Mouse (Mus musculus): ENCODE results near the gene Tbcd.

Tbcd gene

DNA sequence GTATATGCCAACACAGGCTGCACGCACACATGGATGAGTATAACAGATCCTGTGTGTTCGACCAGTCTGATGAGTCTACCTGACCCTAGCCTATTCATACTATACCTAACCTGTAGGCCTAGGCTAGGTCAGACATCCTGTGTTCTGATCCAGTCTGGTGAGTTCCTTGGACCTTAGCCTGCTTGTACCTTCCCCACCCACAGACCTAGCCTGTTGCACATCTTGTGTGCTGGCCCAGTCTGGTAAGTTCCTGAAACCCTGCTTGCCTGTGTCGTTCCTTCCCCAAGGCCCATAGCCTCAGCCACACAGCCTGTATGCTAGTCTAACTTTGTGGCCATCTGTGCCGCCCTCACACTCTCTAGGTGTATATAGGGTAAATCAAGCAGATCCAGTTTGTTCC is 112.5 kb downstream of the Tbcd start:
- no peak for DNase-seq (ENCODE audit: low spot score in 2 of 2)

DNA sequence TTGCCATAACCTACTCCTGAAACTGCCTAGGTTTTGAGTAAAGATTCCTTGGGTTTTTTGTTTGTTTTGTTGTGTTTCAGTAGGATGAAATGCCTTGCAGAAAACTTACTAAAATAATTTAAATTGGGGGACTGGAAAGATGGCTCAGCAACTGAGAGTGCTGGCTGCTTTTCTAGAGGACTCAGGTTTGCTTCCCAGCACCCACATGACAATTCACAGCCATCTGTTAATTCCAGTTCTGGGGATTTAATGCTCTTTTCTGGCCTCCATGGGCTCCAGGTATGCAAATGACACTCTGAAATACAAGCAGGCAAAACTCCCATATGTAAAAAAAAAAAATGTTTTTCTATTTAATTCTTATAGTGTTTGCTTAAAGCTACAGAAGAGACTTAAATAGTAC is 130.1 kb downstream of the Tbcd start:
- DNase-seq (ENCODE audit: low spot score in 2 of 2), result no peak

DNA sequence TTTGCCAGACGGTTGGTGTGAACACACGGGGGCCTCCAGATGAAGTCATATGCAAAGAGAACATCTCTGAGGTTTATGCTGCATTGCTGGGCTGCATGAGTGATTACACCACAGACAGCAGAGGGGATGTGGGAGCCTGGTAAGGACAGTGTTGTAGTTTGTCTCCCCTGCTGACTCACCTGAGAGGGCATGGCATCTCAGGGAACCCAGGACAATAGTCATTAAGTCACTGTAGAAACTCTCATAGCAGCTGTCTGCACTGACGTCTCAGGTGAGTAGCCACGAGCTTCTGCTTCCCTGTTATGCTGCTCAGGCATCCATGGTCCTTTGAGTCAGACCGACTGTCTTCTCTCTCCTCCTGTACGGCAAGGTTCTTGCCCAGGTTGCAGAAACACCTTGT is 145.5 kb downstream of the Tbcd start:
- DNase-seq (ENCODE audit: low spot score in 2 of 2), result no peak

DNA sequence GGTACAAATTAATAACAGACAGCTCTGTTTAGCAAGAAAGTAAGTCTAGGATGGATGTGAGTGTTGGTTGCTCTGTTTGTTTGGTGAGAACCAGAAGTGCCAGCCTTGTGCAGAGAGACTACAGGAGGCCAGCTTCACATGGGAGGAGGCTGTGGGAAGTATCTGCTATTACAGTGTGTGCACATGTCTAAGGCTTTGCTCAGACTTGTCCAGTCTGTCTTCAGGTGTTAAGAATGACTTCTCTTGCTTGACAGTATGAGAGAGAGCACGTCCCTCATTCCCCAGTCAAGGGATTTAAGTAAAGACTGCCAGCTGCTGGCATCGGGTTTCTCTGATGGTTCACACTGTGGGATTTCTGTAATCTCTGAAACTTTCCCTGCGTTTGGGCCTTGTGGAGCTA is 149.7 kb downstream of the Tbcd start:
- no peak for DNase-seq (ENCODE audit: low spot score in 2 of 2)

DNA sequence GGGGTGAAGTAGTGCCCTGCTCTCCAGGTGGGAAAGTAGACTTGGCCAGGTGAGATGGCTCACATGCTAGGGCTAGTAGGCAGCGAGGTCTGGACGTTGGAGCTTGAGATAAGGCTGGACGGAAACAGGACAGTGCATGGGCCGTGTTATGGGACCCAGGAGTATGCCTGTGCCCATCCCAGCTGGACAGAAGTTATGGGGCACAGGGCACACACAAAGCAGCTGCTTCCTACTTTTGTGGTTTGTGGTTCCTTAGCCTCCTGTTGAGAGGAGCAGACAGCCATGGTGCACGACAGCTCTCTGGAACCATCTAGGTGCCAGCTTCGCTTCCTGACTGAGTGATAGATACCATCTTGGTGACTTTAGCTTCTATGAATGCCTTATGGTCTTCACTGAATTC is 153.9 kb downstream of the Tbcd start:
- DNase-seq (ENCODE audit: low spot score in 2 of 2), result no peak

DNA sequence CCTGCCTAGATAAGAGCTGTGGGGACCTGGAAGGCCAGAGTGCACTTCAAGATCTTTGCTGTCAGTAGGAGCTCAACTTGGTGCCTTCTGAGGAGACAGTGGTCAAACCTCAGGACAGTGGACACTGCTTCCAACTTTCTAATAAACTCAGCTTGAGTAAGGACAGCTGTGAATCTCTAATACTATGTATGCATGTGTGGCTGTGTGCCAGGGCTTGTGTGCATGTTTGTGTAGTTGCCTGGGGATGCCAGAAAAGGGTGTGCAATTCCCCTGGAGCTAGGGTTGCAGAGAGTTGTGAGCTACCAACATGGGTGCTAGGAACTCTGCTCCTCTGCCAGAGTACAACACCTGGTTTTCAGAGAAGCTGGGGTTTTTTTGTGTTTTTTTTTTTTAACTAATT is 159.2 kb downstream of the Tbcd start:
- no peak for DNase-seq (ENCODE audit: low spot score in 2 of 2)

DNA sequence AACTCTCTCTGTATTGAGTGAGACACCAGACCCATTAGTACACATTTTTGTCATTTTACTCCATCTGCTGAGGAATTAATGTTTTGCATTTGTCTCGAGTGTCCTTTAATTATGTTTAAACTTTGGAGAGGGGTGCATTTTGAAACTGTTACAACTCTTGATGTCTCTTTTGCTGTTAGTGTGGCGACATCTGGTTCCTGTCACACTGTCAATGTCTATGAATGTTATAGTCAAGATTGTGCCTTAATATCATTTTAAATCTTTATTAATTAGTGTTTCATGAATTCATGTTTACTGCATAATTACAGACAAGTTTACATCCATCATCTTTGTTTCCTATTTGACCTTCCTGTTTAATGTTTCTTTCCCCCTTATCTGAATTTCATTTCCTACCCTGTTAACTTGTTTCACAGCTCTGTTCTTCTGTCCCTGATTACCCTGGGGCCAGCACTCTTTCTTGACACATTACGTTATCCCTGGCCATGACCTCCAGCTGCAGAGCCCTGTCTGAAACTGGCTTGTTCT is 164.3 kb downstream of the Tbcd start:
- DNase-seq (ENCODE audit: low spot score in 2 of 2), result no peak

DNA sequence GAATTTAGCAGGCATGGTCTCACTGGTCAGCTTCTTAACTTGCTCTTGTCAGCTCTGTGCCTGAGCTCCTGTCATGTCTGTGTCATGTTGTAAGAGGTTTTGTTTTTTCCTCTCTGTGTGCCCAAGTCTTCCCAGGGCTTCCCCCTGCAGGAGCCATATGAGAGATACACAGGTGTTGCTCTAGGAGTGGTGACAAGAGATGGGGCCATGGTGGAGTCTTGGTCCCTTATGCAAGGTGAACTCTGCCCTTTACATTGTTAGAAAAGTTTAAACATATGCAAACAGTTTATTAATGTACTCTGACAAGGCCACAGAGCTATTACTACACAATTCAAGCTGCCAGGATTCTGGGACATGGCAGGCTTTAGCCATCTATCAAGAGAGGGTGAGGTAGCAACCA is 164.8 kb downstream of the Tbcd start:
- DNase-seq (ENCODE audit: low spot score in 2 of 2), result no peak

DNA sequence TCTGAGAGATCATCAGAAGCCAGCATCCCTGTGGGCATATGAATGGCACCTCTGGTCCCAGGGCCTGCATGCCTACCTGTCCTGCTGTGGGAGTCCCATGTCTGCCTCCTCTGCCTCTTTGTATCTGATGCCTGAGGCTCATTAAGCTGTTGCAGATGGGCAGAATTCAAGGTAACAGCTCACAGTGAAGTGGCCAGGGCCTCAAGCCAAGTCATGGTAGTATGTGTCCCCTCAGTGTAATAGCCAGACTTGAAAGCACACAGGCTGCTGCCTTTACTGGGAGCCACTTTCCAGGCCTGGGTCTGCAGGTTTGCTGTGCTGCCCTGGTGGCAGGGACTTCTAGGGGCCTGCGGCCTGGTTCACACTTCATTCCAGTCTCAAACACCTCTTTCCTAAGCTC is 165.6 kb downstream of the Tbcd start:
- DNase-seq (ENCODE audit: low spot score in 2 of 2), result no peak

DNA sequence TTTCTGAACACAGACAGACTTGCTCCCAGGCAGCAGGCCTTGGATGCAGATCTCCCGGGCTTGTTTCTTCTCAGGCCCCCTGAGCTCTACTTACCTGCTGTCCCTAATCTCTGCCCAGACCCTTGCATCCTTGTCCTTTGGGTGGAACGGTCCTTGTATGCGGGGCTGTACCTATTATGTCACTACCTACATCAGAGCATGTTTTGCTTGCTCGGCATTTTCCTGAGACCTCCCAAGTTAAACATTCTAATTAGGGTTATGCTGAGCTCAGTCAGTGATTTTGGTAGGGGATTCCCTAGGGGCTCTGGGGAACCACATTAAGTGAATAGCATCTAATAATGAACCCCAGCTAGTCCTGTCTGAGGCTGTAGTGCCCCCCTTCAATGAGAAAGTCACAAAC is 173.3 kb downstream of the Tbcd start:
- no peak for DNase-seq (ENCODE audit: low spot score in 2 of 2)

DNA sequence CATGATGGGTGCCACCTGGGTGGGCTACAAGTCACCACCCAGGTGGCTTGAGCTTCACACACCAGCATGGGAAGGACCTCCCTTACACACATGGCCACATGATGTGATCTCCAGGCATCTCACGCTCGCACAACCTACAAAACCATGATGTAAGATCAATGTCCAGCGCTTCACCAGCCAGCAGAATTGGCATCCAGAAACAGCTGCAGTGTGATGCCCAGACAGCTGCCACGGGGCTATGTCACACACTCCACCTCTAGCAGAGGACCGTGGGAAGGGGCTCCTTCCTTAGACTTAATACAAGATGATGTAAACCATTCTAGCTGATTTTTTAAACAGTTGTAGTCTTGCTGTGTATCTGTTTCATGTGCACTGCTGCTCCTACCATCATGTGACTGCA is 175.8 kb downstream of the Tbcd start:
- DNase-seq (ENCODE audit: low spot score in 2 of 2), result no peak

DNA sequence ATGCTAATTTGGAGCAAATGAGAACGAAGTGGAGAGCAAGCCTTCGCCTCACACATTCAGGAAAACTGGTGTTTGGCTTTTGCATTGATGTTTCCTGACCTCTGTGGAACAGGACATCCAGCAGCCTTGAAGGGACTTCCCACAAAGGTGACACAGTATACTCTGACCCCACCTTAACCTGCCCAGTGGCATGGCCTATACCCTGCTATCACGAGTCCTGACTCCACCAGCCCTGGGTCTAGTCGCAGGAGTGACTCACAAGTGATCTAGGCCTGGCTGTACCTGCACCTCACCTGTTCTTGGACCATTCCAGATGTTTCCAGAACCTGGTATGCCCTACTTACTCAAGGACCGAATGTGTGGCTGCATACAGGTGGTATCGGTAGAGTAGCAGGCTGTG is 177.8 kb downstream of the Tbcd start:
- DNase-seq (ENCODE audit: low spot score in 2 of 2), result no peak

DNA sequence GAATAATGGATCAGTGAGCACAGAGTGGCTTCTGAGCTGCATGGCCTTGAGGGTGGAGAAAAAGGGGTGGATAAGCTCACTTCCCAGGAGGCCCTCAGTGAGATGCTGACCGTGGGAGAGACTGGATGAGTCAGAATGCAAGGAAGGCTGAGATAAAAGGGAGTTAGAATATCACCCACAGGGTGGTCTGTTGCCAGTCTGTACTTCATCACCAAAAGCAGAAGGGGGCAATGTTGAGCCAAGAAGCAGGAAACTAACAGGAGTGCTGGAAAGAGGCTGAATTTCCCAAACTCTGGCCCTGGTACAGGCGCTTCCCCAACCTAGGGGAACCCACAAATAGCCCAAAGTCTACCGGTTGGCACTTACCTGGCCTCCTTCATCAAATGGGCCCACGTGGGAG is 178.7 kb downstream of the Tbcd start:
- no peak for DNase-seq (ENCODE audit: low spot score in 2 of 2)

DNA sequence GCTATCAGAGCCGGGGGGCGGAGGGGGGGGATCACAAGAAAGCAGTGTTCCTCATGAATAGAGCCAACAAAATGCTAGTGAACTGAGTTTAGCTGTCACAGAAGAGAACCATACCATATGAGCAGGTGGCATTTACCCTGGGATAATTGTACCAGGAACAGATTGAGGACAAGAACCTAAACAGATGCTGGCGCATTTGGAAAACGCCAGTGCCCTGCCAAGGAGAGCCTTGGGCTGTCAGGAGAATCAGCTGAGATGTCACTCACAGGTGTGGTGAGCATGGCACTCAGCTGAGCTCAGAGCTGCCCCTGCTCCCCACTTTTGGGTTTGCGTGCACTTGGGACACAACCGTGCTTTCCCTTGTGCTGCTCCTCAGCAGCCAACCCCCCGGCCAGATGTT is 179.7 kb downstream of the Tbcd start:
- DNase-seq (ENCODE audit: low spot score in 2 of 2), result no peak

DNA sequence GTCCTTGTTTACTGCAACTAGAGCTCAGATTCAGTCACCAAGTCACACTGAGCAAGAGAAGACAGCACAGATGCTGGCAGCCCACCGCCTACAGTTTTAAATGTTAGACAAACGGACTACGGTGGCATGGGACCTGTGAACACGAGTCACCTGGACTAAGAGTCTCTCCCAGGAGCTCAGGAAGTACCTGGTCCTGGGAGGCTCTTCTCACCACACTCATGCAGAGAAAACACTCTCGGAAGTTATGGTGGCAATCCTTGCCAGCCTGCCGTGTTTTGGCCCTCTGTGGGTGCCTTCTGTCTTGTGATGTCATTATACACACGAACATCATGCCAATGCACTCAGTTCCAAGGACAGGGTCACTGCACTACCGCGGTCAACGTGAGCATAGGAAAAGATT is 184.9 kb downstream of the Tbcd start:
- no peak for DNase-seq (ENCODE audit: low spot score in 2 of 2)

DNA sequence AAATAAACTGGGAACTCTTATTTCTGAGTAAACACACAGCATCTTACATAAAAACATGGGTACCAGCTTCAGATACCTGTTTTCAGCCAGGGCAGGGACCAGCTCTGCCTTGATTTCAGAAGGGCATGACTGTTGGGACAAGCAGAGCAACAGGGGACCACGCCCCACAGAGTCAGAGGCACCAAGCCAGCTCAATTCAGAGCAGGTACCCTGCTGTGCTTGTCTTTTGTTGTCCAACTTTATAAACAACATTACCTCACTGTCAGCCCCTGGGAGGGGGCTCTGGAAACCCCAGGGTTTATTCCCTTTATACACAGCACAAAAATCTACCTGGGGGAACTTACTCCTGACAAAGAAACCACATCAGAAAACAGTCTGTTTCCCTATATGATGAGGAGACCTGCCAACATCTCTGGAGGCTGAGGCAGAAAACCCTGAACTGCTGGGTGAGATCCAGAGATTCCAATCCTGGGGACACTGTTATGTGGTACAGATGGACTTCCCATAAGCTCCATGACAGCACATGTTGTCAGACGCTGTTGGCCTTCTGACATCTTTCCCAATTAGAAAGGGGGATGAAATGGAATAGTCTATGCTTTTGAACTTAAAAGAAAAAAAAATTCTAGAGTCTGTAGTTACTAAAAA is 189.9 kb downstream of the Tbcd start:
- no peak for DNase-seq (ENCODE audit: low spot score in 2 of 2)

DNA sequence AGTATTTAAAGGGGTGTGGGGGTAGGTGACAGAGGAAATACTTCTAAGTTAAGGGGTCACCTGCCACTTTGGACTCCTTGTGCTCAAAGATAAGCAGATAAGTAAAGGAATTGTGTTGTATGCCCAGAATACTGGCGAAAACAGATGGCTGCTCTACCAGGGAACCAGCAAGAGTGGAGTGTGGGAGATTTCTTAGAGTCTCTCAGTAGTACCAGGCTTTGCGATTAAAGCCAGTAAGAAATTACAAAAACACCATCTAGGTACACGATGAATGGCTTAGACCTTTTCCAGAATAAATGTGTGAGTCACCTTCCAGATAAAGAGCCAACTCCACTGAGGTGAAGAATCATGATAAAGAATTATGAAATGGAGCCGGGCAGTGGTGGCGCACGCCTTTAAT is 193.6 kb downstream of the Tbcd start:
- no peak for DNase-seq (ENCODE audit: low spot score in 2 of 2)

DNA sequence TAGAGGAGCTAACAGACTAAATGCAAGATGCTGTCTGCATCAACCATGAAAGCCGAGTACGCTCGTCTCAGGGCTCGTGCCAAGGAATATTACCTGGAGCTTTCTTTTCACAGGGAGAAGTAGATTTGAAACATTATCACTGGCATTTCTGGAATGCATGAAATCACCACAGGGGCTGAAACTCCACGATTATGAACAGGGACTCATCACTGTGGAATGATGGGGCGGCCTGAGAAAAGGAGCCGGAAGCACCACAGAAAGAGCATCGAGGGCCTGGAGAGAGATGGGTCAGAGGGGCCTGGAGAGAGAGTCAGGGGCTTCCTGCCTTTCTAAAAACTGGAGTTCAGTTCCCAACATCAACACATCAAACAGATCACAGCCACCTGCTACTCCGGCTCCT is 195.6 kb downstream of the Tbcd start:
- DNase-seq (ENCODE audit: low spot score in 2 of 2), result no peak

DNA sequence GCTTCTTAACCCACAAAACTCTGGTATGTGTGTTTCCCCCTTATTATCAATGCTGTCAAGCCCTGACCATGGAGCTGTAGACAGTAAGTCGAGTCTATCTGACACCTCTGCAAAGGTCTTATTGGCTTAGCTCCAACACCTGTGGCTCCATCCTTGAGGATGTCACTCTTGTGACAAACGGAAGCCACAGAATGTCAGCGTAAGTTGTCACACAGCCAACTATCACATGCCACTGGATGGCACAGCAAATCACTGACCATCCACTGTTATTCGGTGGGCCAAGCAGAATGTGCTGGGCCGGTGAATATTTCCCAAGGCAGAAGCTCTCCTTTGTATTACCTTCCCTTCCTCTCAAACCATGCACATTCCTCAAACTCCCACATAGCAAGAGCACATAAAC is 196.4 kb downstream of the Tbcd start:
- DNase-seq (ENCODE audit: low spot score in 2 of 2), result no peak

DNA sequence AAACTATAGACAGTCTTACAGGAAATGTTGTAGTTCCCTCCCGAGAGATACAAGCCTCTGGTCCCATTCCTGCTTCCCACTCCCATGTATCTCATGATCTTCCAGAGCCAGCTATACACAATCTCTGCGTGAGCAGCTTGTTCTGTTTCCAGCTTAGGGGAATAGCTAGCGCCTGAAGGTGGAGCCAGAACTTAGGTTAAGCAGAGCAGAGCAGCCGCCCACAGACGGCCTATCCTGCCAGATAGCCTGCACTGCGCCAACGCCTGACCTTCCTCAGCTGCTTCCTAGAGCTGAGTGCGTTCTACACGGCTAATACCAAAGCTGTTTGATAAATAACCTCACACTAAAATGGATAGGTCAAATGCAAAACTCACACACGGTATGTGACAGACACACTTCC is 198.2 kb downstream of the Tbcd start:
- DNase-seq (ENCODE audit: low spot score in 2 of 2), result peak; percentile 41 to 61

DNA sequence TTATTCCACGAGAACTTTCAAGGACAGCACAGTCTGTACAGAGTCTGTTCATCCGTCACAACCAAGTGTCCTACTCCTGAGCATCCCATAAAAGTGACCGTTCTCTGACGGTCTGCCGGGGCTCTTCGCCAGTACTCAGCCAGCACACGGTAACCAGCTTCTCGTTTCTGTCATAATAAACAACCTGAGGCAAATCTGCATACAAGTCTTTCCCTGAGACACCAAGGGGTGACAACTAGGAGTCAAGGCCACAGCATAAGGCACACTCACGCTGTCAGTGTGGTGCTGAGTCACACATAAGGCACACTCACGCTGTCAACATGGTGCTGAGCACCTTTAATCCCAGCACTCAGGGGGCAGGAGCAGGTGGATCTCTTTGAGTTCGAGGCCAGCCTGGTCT is 198.9 kb downstream of the Tbcd start:
- no peak for DNase-seq (ENCODE audit: low spot score in 2 of 2)

DNA sequence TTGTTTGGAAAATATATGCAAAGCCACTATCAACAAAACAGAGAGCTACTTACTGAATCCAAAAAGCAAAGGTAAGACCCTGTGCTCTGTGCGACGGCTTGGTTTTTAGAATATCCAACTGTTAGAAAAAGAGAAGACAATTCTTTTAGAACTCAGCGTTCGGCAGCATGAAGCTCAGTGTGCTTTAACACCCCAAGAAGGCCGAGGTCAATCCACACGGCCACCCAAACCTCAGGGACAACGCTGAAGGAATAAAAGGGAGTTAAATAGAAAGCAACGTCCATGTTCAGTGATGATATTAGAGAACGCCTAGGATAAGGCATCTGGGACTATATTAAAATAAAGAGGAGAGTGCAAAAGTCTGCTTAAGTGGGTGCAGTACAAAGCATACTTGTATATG is 199.8 kb downstream of the Tbcd start:
- DNase-seq (ENCODE audit: low spot score in 2 of 2), result no peak

DNA sequence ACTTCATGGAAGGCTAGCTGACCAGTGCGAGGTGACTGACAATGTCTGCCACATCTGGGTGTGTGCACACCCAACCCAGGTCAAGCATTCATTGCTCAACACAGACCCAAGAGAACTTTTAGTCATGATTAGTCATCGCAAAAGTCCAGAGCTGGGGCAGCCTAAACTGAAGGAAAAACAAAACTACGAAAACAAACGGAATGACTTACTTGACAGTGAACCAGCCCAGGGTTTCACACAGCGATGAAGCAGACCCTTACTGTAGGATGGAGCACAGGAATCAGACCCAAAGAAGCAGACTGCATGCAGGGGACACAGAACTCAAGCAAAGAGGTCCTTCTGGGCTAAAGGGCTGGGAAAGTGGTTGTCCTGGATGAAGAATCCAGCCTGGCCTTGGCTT is 200.2 kb downstream of the Tbcd start:
- peak; percentile 59 for DNase-seq (ENCODE audit: low spot score in 2 of 2)

DNA sequence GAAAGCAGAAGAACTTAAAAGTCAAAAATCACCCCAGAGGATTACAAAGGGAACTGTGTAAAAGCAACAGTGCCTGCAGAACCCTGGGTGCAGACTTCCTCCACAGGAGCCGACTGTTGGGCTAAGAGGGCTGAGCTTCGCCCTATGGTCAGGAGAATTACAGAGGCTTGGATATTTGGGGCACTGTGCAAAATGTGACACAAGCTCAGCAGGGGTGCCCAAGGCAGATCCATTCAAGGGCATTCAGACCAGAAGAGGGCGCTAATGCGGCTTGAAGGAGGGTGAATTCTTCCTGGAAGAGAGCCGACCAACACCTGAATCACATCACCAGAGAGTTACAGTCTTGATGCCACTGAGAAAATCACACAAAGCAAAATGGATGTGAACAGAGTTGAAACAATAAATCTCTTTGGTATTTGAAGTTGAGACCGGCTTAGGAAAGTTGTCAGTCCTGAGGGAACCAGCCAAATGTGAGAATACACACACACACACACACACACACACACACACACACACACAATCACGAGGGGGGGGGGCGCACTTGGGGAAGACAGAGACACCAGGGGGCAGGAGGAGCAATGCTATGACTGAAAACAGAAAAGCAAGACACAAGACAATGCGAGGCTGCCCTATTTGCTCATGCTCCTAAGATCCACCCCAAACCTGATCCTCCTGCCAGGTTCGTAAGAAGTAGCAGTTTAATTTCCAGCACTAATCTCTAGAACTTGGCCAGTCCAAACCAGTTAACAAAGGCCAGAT is 201.0 kb downstream of the Tbcd start:
- DNase-seq (ENCODE audit: low spot score in 2 of 2), result peak in 1 of 2 experiments; percentile 54
